Mouse (Mus musculus) intestine, embryonic 16.5 days (tissue): ENCODE results near the gene Tfb2m. TPM values are rescaled to one million over a fixed set of nuclear protein-coding genes. Genes with fewer than 3 reads are reported as not detected.

Experiments
- ATAC-seq: fragments of 200-750 bp; cut with Nextera tagmentation; 2 replicates; pipeline ENCODE4 v1.8.0; 2017; ENCODE audit warnings: moderate TSS enrichment, moderate library complexity
- H3K27ac ChIP-seq: fragments of 300-500 bp; sonication (generic); 2 replicates; pipeline ENCODE4 v1.5.1; 2014; ENCODE audit warnings: mild to moderate bottlenecking, low read length
- H3K27me3 ChIP-seq: fragments of 300-500 bp; sonication (generic); replicated peaks from 2 replicates; pipeline ENCODE4 v1.6.1; 2014; ENCODE audit warnings: low read length, control low read depth, mixed read lengths; ENCODE audit not compliant: control insufficient read depth, insufficient read depth
- H3K36me3 ChIP-seq: fragments of 300-500 bp; sonication (generic); 2 replicates; pipeline ENCODE4 v1.6.1; 2014; ENCODE audit warnings: low read length, control low read depth; ENCODE audit not compliant: control insufficient read depth, insufficient read depth
- H3K4me1 ChIP-seq: fragments of 300-500 bp; sonication (generic); 2 replicates; pipeline ENCODE4 v1.6.1; 2014; ENCODE audit warnings: low read length, control low read depth, mixed read lengths; ENCODE audit not compliant: control insufficient read depth, insufficient read depth
- H3K4me2 ChIP-seq: fragments of 300-500 bp; sonication (generic); 2 replicates; pipeline ENCODE4 v1.6.1; 2014; ENCODE audit warnings: low read depth, low read length, control low read depth
- H3K4me3 ChIP-seq: fragments of 300-500 bp; sonication (generic); 2 replicates; pipeline ENCODE4 v1.5.1; 2014; ENCODE audit warnings: mild to moderate bottlenecking, low read length
- H3K9ac ChIP-seq: fragments of 300-500 bp; sonication (generic); 2 replicates; pipeline ENCODE4 v1.6.1; 2014; ENCODE audit warnings: low read depth, low read length
- H3K9me3 ChIP-seq: fragments of 300-500 bp; sonication (generic); 2 replicates; pipeline ENCODE4 v1.6.1; 2016; ENCODE audit warnings: low read length, control low read depth; ENCODE audit not compliant: control insufficient read depth
- WGBS: fragments of 180-500 bp; shearing (Covaris S2); extraction: QIAGEN DNeasy Blood & Tissue Kit; methylation state at CpG from one replicate; pipeline ENCODE4 v1.1.7; 2014; 5-methylcytosine and 5-hydroxymethylcytosine counted together
- polyA plus RNA-seq: library from polyadenylated mRNA; unstranded; fragments of >200 nt; fragmentation: Nextera tagmentation; extraction: Ambion mirVana; gene quantifications from 2 replicates; pipeline ENCODE4 v1.2.1, GENCODE M21; 2015

The Tfb2m gene
- polyA plus RNA-seq, 1 experiment from 2014 or later: 31.5 TPM

DNA sequence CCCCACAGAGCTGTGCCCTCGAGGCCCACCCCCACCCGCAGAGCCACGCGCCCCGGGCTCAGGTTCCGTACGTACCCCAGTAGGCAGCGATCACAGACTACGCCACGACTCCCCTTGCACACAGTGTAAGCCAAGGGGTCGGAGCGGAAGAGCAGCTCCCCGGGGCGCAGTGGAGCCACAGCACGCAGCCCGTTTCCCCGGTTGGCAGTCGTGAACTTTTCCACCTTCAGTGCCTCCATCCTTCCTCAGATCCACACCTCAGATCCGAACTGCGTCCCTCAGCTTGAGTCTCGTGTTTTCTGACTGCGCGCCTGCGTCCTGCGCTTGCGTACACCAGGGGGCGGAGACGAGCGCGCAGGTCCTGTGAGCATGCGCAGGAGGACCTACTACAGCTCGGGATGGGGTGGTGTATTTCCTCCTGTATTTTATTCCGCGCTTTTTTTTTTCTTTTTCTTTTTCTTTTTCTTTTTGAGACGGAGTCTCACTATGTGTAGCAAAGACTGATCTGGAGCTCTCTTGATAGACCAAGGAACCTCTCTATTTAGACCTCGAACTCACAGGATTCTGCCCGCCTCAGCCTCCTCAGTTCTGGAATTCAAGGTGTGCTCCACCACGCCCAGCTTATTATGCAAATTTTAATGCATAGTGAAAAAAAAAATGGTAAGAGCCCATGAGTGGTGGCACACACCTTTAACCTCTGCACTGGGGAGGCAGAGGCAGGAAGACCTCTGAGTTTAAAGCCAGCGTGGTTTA, 28.2 kb downstream of the Tfb2m start, which contains the start of gene Smyd3:
TSS of gene Smyd3 (minus strand) at position 329 of the 753 bp plus-strand sequence.
- no peaks in the 10 kb centered on the region for H3K4me1 ChIP-seq
- no peaks in the 10 kb centered on the region for H3K27me3 ChIP-seq
- WGBS: 6% methylated on average over 39 of the region's 39 CpGs
- no peaks in the 10 kb centered on the region for H3K9me3 ChIP-seq
- H3K27ac ChIP-seq: peak within 1 kb of the TSS; percentile 52
- peak within 1 kb of the TSS; percentile 78 for H3K4me3 ChIP-seq
- no peaks in the 10 kb centered on the region for H3K36me3 ChIP-seq
- H3K9ac ChIP-seq: peak within 1 kb of the TSS; percentile 84
- peak within 1 kb of the TSS; percentile 97 for H3K4me2 ChIP-seq
- peak; percentile 91 for ATAC-seq

DNA sequence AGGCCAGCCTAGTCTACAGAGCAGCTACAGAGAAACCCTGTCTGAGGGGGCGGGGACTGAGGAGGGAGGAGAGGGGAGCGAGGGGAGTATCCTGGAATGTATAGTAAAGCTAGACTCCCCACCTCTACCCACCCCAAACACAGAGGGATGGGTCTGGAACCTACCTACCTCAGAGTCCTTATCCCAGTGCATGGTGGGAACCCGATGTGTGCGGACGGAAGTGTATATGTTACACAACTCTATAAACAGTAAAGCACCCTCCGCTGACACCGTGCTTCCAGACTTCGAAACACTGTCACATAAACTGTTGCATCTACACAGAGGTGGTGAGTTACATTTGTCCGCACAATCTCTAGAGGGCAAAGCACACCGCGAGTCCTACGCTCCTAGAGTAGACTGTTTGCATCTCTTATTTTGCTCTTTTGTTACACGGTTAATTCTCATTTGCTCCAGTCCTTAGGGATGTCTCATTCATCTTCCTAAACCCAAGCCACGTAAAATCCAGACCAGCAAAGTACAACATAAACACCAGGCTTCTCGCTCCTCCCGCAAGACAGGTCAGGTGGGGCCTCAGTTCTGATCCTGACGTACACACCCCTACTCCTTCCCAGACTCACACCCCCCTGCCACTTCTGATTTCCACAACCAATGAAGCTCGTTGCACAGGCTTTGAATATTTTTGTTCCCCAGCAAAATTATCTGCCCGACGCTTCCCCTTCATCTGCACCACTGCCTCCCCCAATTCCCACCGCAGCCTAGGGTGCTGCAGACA, 28.9 kb downstream of the Tfb2m start:
- Histone ChIP-seq H3K4me2 (peak overlapping the region; percentile 97), H3K4me3 (peak overlapping the region; percentile 78), H3K9ac (peak overlapping the region; percentile 84), H3K9me3 (no peaks in the 10 kb centered on the region), H3K27ac (peak overlapping the region; percentile 52), H3K4me1 (no peaks in the 10 kb centered on the region), H3K36me3 (no peaks in the 10 kb centered on the region), H3K27me3 (no peaks in the 10 kb centered on the region)
- WGBS: 0% methylated on average over 21 of the region's 21 CpGs
- ATAC-seq: peak; percentile 81

DNA sequence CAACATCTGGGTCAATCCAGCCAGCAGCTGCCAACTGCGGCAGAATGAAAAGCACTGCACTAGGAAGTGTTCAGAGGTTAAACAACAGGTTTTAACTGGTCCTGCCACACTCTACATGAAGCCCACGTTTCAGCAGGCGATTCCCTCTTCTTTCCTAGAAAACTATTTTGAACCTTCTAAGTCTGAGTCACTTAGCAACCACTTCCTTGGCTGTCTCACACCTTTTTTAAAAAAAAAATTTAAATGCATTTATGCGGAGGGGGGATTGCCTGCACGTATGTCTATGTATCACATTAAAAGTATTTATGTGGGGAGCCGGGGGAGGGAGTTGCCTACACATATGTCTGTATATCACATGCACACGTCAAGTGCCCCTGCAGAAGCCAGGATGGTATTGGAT, 34.2 kb downstream of the Tfb2m start:
- Histone ChIP-seq H3K27ac (no peak overlapping the region), H3K4me3 (no peak overlapping the region), H3K4me1 (no peaks in the 10 kb centered on the region), H3K9ac (peak overlapping the region; percentile 10; the same call in 1 of the 2 replicates), H3K36me3 (no peaks in the 10 kb centered on the region), H3K9me3 (no peaks in the 10 kb centered on the region), H3K4me2 (no peak overlapping the region), H3K27me3 (no peaks in the 10 kb centered on the region)
- ATAC-seq: no peak
- WGBS: 79% methylated on average over 7 of the region's 7 CpGs

DNA sequence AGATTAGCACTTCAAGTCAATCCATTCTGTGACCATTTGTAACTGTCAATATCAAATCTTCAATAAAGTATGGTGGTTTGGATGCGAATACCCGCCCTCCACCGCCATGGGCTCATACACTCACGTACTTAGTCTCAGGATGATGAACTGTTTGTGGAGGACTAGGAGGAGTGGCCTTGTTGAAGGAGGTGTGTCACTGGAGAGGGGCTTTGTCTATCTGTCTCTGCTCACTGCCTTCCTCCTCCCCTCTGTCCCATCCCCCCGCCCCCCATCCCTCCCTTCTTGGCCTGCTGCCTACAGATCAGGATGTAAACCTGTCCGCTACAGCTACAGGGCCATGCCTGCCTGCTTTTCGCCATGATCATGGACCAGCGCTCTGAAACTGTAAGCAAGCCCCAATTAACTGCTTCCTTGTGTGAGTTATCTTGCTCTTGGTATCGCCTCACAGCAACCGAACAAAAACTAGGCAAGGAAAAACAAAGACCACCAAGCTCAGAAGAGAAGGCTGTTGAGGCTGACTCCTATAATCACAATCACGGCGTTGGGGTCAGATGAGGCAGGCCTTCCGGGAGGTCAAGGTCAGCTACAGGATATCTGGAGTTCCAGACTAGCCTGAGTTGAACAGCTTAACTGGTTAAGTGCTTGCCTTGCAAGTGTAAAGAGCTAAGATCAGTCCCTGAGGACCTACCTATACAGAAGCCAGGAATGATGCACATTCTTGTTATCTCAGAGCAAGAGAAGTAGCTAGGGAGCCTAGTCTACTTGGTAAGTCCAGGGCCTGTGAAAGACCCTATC, 35.3 kb downstream of the Tfb2m start:
- Histone ChIP-seq H3K9ac (no peak overlapping the region), H3K4me3 (no peak overlapping the region), H3K4me2 (no peak overlapping the region), H3K27ac (no peak overlapping the region), H3K9me3 (no peaks in the 10 kb centered on the region), H3K36me3 (no peaks in the 10 kb centered on the region), H3K4me1 (no peaks in the 10 kb centered on the region), H3K27me3 (no peaks in the 10 kb centered on the region)
- WGBS: 88% methylated on average over 13 of the region's 13 CpGs
- ATAC-seq: no peak

DNA sequence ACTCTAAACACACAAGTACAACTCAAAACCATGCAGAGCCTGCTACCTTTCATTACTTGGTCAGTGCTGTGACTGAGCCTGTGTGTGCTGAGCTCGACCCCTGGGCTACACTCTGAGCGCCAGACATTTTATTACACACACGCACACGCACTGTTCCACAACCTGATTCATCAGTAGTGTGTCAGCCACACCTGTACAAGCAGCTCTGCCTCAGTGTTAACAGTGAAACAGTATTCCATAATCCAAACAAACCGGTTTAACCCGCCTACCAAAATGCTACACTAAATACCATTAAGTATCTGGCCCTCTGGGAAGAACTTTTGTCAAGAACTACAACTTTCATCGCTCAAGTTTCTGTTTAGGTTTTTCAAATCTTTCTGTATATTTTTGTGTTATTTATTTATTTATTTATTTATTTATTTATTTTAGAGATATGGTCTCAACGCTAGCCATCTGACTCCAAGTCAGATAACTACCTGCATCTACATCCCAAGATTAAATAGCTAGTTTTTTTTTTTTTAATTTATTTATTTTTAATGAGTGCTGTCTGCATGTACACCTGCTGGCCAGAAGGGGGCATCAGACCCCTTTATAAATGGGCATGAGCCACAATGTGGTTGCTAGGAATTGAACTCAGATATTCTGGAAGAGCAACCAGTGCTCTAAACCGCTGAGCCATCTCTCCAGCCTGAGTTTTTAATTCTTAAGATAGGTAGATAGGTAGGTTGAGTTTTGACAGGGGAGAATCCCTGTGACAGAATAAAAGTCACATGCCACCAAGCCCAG, 39.3 kb downstream of the Tfb2m start:
- Histone ChIP-seq H3K4me1 (no peaks in the 10 kb centered on the region), H3K36me3 (no peaks in the 10 kb centered on the region), H3K4me2 (no peak overlapping the region), H3K9ac (no peak overlapping the region), H3K27me3 (no peaks in the 10 kb centered on the region), H3K4me3 (no peak overlapping the region), H3K9me3 (no peaks in the 10 kb centered on the region), H3K27ac (no peak overlapping the region)
- 0 out of 2 replicates have a peak, but pooled peaks have one; percentile 24 for ATAC-seq
- 56% methylated on average over 9 of the region's 9 CpGs for WGBS

DNA sequence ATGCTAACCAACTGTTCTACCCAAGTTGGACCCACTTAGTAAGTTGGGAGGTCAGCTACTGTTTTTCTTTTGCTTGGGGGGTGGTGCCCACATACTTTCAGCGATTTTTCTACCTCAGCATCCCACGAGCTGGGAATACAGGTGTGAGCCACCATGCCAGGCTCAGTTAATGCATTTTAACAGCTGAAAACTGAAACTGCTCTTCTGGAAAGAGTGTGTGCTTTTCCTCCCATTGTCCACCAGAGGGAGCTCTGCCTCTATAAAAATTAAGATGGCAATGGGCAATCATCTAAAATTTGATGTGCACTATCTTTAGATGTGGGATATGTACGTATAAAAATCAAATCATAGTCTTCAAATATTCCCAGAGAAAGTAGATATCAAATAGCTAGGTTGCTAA, 43.5 kb downstream of the Tfb2m start:
- Histone ChIP-seq H3K4me1 (no peaks in the 10 kb centered on the region), H3K36me3 (no peaks in the 10 kb centered on the region), H3K4me3 (no peak overlapping the region), H3K27ac (no peak overlapping the region), H3K9me3 (no peaks in the 10 kb centered on the region), H3K4me2 (no peak overlapping the region), H3K9ac (no peak overlapping the region), H3K27me3 (no peaks in the 10 kb centered on the region)
- ATAC-seq: no peak
- 10% methylated on average over 3 of the region's 3 CpGs for WGBS

DNA sequence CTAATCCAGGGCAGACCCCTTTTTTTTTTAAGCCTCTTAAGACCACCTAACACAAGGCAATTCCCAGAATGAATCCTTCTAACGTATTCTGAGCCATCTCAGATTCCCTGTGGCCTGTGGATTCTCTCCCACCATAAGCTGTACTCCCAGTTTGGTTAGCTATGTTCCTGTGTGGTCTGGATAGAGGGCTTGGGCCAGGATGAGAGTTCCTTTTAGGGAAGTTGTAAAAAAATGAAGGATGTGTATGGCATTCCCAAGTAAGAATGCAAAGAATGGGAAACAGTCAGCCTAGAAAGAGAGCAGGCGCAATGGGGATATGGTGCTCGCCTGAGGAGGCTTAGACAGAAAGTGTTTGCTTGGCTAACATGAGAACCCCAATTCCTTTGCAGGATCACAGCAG, 46.8 kb downstream of the Tfb2m start:
- Histone ChIP-seq H3K27ac (peak overlapping the region; percentile 45), H3K4me2 (no peak overlapping the region), H3K4me1 (no peaks in the 10 kb centered on the region), H3K36me3 (no peaks in the 10 kb centered on the region), H3K9me3 (no peaks in the 10 kb centered on the region), H3K9ac (no peak overlapping the region), H3K27me3 (no peaks in the 10 kb centered on the region), H3K4me3 (no peak overlapping the region)
- 50% methylated on average over 3 of the region's 3 CpGs for WGBS
- ATAC-seq: peak; percentile 80

DNA sequence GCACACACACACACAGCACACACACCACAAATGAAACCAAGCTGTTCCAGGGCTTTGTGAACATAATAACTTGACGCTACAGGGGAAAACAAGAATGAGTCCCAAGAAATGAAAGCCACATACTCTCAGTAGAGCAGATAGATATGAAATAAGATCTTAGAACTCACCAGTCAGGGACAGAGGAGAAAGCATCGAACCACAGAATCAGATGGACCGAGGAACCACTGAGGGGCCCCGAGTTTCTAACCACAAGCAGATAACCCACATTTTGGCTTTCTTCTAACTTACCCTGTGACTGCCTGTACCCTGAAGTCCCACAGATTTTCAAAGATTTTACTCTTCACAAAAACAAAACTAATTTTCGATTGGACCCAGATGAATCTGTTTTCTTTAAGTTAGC, 53.2 kb downstream of the Tfb2m start:
- no peak overlapping the region for H3K27ac ChIP-seq
- 86% methylated on average over 5 of the region's 5 CpGs for WGBS

More for the DNA sequence above, 53.2 kb downstream of the Tfb2m start:
- Histone ChIP-seq H3K4me2 (no peak overlapping the region), H3K9ac (no peak overlapping the region), H3K4me1 (no peaks in the 10 kb centered on the region), H3K4me3 (no peak overlapping the region), H3K36me3 (no peaks in the 10 kb centered on the region), H3K27me3 (no peaks in the 10 kb centered on the region), H3K9me3 (no peaks in the 10 kb centered on the region)
- no peak for ATAC-seq
